Mouse (Mus musculus) kidney, adult 2 months (tissue): Measurements from ENCODE around the gene Arhgef16.

Source experiments
- CTCF ChIP-seq: fragments of 200-500 bp; conservative IDR thresholded peaks from 2 replicates; pipeline ENCODE4 v1.5.1; 2011; ENCODE audit warnings: low read depth, mild to moderate bottlenecking, control low read depth, low read length, moderate library complexity, mixed read lengths; ENCODE audit not compliant: insufficient read depth, insufficient read length
- POLR2A ChIP-seq: fragments of 200-500 bp; IDR thresholded peaks from one replicate; pipeline ENCODE4 v1.6.1; 2011; ENCODE audit warnings: low read depth, low read length, control low read depth

DNA sequence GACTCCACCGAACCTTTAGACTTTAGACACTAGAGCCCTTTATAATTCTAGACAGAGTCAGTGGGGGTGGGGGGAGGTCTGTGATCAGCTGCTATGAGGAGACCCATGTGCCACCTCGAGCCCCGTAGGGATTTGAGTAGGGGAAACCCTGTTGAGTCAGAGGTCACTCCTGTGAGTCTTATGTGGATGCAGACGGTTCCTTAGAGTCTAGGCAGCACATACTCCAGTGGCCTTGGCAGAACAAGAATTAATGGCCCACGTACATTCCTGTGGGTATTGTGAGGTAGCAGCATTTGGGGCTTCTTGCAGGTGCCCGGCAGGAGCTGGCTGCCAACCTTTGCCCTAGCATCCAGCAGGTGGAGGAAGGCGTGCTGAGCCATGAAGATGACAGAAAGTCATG, 70.1 kb downstream of the Arhgef16 start:
- TF ChIP-seq CTCF (no peak), POLR2A (no peak)
